Mouse (Mus musculus) embryonic facial prominence, embryonic 11.5 days (tissue): ENCODE data around the gene BC030499. TPM values are rescaled to one million over a fixed set of nuclear protein-coding genes. Genes with fewer than 3 reads are reported as not detected.

ENCODE experiments used
- ATAC-seq: fragments of 200-750 bp; cut with Nextera tagmentation; replicated peaks from 2 replicates; pipeline ENCODE4 v1.8.0; 2017; ENCODE audit warnings: low read depth; ENCODE audit not compliant: insufficient number of reproducible peaks, low FRiP score, low TSS enrichment
- DNase-seq: peaks from one replicate; pipeline ENCODE4 v3.0.0-alpha.2; 2015; ENCODE audit warnings: low spot score
- H3K27ac ChIP-seq: fragments of 300-500 bp; sonication (generic); replicated peaks from 2 replicates; pipeline ENCODE4 v1.5.1; 2014; ENCODE audit warnings: mild to moderate bottlenecking, low read depth, low read length, control low read depth
- H3K27me3 ChIP-seq: fragments of 300-500 bp; sonication (generic); 2 replicates; pipeline ENCODE4 v1.6.1; 2014; ENCODE audit warnings: mild to moderate bottlenecking, low read length, moderate library complexity, mixed read lengths; ENCODE audit not compliant: control insufficient read depth, insufficient read depth
- H3K36me3 ChIP-seq: fragments of 300-500 bp; sonication (generic); replicated peaks from 2 replicates; pipeline ENCODE4 v1.6.1; 2014; ENCODE audit warnings: low read depth, mild to moderate bottlenecking, low read length, moderate library complexity, mixed read lengths; ENCODE audit not compliant: control insufficient read depth, insufficient read depth
- H3K4me1 ChIP-seq: fragments of 300-500 bp; sonication (generic); 2 replicates; pipeline ENCODE4 v1.6.1; 2014; ENCODE audit warnings: low read length, mixed read lengths; ENCODE audit not compliant: control insufficient read depth, insufficient read depth
- H3K4me2 ChIP-seq: fragments of 300-500 bp; sonication (generic); 2 replicates; pipeline ENCODE4 v1.6.1; 2014; ENCODE audit warnings: low read depth, mild to moderate bottlenecking, control low read depth, low read length, moderate library complexity
- H3K4me3 ChIP-seq: fragments of 300-500 bp; sonication (generic); 2 replicates; pipeline ENCODE4 v1.5.1; 2014; ENCODE audit warnings: low read depth, low read length, control low read depth
- H3K9ac ChIP-seq: fragments of 300-500 bp; sonication (generic); replicated peaks from 2 replicates; pipeline ENCODE4 v1.6.1; 2014; ENCODE audit warnings: mild to moderate bottlenecking, control low read depth, low read length
- H3K9me3 ChIP-seq: fragments of 300-500 bp; sonication (generic); replicated peaks from 2 replicates; pipeline ENCODE4 v1.6.1; 2016; ENCODE audit warnings: mild to moderate bottlenecking, low read length, inconsistent platforms, mixed read lengths; ENCODE audit not compliant: control insufficient read depth
- WGBS: fragments of 180-500 bp; shearing (Covaris S2); extraction: QIAGEN DNeasy Blood & Tissue Kit; methylation state at CpG from one replicate; pipeline ENCODE4 v1.1.7; 2014; 5-methylcytosine and 5-hydroxymethylcytosine counted together
- polyA plus RNA-seq: library from polyadenylated mRNA; unstranded; fragments of >200 nt; fragmentation: Nextera tagmentation; extraction: Ambion mirVana; gene quantifications from 2 replicates; pipeline ENCODE4 v1.2.1, GENCODE M21; 2014

Gene BC030499
- polyA plus RNA-seq, 1 experiment from 2014 or later: 0.11 TPM

DNA sequence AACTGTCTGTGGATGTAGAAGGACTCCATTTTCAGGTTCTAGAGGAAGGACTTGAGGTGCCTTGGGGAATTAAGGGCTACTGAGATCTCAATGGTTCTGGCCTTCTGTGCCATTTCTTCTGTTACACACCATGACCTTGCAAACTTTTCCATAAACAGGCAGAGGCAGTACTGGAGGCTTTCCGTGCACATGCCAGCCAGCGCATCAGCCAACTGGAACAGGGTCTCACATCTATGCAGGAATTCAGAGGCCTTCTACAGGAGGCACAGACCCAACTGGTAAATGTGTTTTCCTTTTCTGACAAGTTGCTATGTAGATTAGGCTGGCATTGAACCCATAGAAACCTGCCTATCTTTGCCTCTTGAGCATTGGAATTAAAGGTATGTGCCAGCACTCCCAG lies 23.0 kb downstream of the BC030499 start:
- Histone ChIP-seq H3K9me3 (no peaks in the 10 kb centered on the region), H3K4me2 (no peak overlapping the region), H3K9ac (no peak overlapping the region), H3K4me1 (no peaks in the 10 kb centered on the region), H3K27me3 (no peaks in the 10 kb centered on the region), H3K36me3 (peaks cover 28% of the 10 kb centered on the region), H3K27ac (no peak overlapping the region), H3K4me3 (no peak overlapping the region)
- WGBS: 96% methylated on average over 2 of the region's 2 CpGs
- ATAC-seq (no peak), DNase-seq (no peak)

- 91% methylated on average over 2 of the region's 2 CpGs for WGBS
- Histone ChIP-seq H3K4me3 (no peak overlapping the region), H3K4me2 (no peak overlapping the region), H3K9ac (no peak overlapping the region), H3K36me3 (peaks cover 35% of the 10 kb centered on the region), H3K27me3 (no peaks in the 10 kb centered on the region), H3K4me1 (no peaks in the 10 kb centered on the region), H3K9me3 (no peaks in the 10 kb centered on the region), H3K27ac (no peak overlapping the region)
- ATAC-seq: no peak
- DNase-seq: no peak
Observed at GRCm38 (mm10) chr11:78318411-78318810, 27.8 kb downstream of the BC030499 start.

DNA sequence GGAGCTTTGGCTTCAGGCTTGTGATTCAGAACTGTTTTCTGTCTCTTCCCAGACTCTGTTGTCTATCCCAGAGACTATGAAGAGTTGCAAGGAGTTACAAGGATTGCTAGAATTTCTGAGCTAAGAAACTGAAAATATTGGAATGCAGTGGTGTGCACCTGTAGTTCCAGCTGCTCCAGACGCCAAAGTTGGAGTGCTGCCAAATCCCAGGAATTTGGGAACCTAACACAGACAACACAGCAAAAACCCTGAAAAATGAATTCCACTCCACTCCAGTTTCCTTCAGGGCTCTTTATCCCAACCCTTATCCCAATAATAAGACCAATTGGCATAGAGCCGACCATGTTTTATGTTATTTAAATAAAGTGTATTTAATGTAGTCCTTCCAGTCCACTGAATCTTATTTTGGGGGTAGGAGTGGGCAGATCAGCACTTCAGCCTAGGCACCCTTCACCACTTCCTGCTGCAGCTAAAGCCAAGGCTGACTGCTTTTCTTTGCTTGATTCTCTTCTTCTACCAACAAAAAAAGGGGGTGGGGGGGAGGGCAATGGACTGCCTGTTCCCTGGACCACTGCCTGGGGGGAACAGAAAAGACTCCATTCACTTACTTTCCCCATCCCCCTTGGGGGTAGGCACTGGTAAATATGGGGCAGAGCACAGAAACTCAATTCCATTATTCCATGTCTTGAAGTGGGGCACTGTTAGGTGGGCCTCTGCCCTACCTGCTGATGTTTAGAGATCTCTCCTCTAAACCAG lies 31.6 kb downstream of the BC030499 start:
- no peak overlapping the region for H3K4me3 ChIP-seq
- no peaks in the 10 kb centered on the region for H3K4me1 ChIP-seq
- no peak overlapping the region for H3K9ac ChIP-seq
- ATAC-seq (no peak), DNase-seq (no peak)
- H3K9me3 ChIP-seq: no peaks in the 10 kb centered on the region
- H3K27ac ChIP-seq: no peak overlapping the region
- peaks cover 19% of the 10 kb centered on the region for H3K36me3 ChIP-seq
- 0 out of 2 replicates have a peak overlapping the region, but pooled peaks have one; percentile 7 for H3K4me2 ChIP-seq
- 69% methylated on average over 2 of the region's 2 CpGs for WGBS
- H3K27me3 ChIP-seq: no peaks in the 10 kb centered on the region

GRCm38 (mm10) chr11:78322860-78323259 lies 32.2 kb downstream of the BC030499 start, which contains the start of gene Aldoc:
TSS of gene Aldoc (plus strand) at chr11:78322968.
- WGBS: 5% methylated on average over 15 of the region's 15 CpGs
- H3K4me3 ChIP-seq: no peak within 1 kb of the TSS
- no peak within 1 kb of the TSS for H3K27ac ChIP-seq
- no peak within 1 kb of the TSS; the same call in 1 of the 2 replicates for H3K9ac ChIP-seq
- H3K4me2 ChIP-seq: 0 out of 2 replicates have a peak within 1 kb of the TSS, but pooled peaks have one; percentile 7
- H3K36me3 ChIP-seq: peaks cover 15% of the 10 kb centered on the region
- no peaks in the 10 kb centered on the region for H3K4me1 ChIP-seq
- H3K9me3 ChIP-seq: no peaks in the 10 kb centered on the region
- H3K27me3 ChIP-seq: no peaks in the 10 kb centered on the region
- ATAC-seq (peak; percentile 81), DNase-seq (peak; percentile 81)

DNA sequence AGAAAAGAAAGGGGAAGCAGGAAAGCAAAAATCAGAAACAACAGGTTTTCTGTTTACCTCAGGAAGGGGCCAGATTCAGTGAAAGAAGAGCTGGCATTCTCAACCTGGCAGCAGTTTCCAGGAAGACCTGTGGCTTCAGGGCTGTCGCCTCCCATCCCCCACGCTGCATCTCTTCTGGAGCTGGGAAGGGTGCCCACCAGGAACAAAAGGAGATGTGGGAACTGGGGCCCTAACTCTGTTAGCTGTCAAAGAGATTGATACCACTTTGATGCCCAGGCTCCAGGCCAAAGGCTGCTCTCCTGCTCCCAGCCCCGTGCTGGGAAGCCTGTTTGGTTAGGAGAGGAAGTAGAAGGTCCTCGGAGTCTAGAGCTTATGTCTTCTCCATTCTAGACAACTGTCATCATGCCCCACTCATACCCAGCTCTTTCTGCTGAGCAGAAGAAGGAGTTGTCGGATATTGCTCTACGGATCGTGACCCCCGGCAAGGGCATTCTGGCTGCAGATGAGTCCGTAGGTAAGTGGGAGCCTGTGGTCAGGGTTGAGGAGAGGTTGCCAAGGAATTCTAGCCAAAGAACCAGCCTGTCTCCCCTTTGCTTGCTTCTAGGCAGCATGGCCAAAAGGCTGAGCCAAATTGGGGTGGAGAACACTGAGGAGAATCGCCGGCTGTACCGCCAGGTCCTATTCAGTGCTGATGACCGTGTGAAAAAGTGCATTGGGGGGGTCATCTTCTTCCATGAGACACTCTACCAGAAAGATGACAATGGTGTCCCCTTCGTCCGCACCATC lies 33.6 kb downstream of the BC030499 start:
- Histone ChIP-seq H3K27me3 (no peaks in the 10 kb centered on the region), H3K27ac (no peak overlapping the region), H3K9ac (no peak overlapping the region), H3K4me3 (no peak overlapping the region), H3K4me2 (no peak overlapping the region), H3K36me3 (peaks cover 9% of the 10 kb centered on the region), H3K9me3 (no peaks in the 10 kb centered on the region), H3K4me1 (0 out of 2 replicates have a peak, but pooled peaks cover 5% of the 10 kb centered on the region)
- 88% methylated on average over 15 of the region's 15 CpGs for WGBS
- DNase-seq (no peak), ATAC-seq (no peak)

DNA sequence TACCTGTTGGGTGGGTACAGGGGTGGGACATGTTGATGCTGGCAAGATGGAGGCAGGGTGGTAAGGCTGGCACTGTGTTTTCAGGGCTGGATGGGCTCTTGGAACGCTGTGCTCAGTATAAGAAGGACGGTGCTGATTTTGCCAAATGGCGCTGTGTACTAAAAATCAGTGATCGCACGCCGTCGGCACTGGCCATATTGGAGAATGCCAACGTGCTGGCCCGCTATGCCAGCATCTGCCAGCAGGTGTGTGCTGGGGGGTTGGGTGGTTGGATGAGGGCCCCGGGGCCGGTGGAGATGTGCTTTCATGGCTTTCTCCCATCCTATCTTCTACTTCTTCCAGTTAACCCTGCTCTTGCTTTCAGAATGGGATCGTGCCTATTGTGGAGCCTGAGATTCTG lies 34.3 kb downstream of the BC030499 start:
- DNase-seq (no peak), ATAC-seq (no peak)
- Histone ChIP-seq H3K4me3 (no peak overlapping the region), H3K4me1 (0 out of 2 replicates have a peak, but pooled peaks cover 5% of the 10 kb centered on the region), H3K36me3 (peaks cover 6% of the 10 kb centered on the region), H3K9me3 (no peaks in the 10 kb centered on the region), H3K27ac (no peak overlapping the region), H3K9ac (no peak overlapping the region), H3K4me2 (no peak overlapping the region), H3K27me3 (no peaks in the 10 kb centered on the region)
- WGBS: 95% methylated on average over 12 of the region's 12 CpGs

DNA sequence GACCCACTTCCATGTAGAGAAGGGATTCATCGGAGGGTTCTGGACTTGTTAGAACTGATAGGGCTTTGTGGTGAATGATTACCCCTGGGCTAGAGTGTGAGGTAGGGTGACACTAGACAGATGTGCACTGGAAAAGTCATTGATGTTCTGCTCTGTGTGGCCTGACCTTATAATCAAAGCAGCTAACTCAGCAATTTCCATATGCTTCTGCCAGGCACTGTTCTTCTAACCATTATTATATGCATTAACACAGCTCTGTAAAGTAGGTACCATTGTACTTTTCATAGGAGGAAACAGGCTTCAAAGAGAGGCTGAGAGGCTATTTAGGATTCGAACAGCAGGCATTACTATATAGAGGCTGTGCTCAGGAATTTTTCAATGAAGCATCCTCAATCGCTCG lies 36.6 kb downstream of the BC030499 start:
- no peak for ATAC-seq
- Histone ChIP-seq H3K27ac (no peak overlapping the region), H3K4me2 (no peak overlapping the region), H3K4me1 (0 out of 2 replicates have a peak, but pooled peaks cover 5% of the 10 kb centered on the region), H3K36me3 (no peaks in the 10 kb centered on the region), H3K27me3 (no peaks in the 10 kb centered on the region), H3K9me3 (no peaks in the 10 kb centered on the region), H3K4me3 (no peak overlapping the region), H3K9ac (no peak overlapping the region)
- WGBS: 91% methylated on average over 4 of the region's 4 CpGs
- no peak for DNase-seq
